Mouse (Mus musculus): ENCODE results near the gene Hras. TPM values are rescaled to one million over a fixed set of nuclear protein-coding genes. Genes with fewer than 3 reads are reported as not detected.

Hras gene
- polyA plus RNA-seq, 1 experiment from 2014 or later: 48.0 TPM

GRCm38 (mm10) chr7:141222126-141222467, 28.3 kb upstream of the Hras start:
- WGBS: 6% methylated on average over 8 of the region's 8 CpGs
- no peak for ATAC-seq (ENCODE audit: insufficient read depth, low FRiP score)
- Histone ChIP-seq H3K36me3 (ENCODE audit: control insufficient read depth, insufficient read depth, low read length) (no peaks in the 10 kb centered on the region), H3K4me1 (ENCODE audit: control insufficient read depth, insufficient read depth, low read length) (peaks cover 49% of the 10 kb centered on the region), H3K9ac (ENCODE audit: low read length) (peak overlapping the region; percentile 66), H3K27me3 (ENCODE audit: control insufficient read depth, insufficient read depth, low read length) (no peaks in the 10 kb centered on the region), H3K27ac (ENCODE audit: low read length) (peak overlapping the region; percentile 95), H3K4me2 (ENCODE audit: low read depth, low read length) (peak overlapping the region; percentile 77), H3K9me3 (replicated peaks; ENCODE audit: control insufficient read depth, low read length) (no peaks in the 10 kb centered on the region), H3K4me3 (replicated peaks; ENCODE audit: low read length) (peak overlapping the region; percentile 27)

- Histone ChIP-seq H3K4me1 (ENCODE audit: control insufficient read depth, insufficient read depth, low read length) (peaks cover 54% of the 10 kb centered on the region), H3K27me3 (ENCODE audit: control insufficient read depth, insufficient read depth, low read length) (no peaks in the 10 kb centered on the region), H3K9ac (ENCODE audit: low read length) (peak overlapping the region; percentile 80), H3K36me3 (ENCODE audit: control insufficient read depth, insufficient read depth, low read length) (no peaks in the 10 kb centered on the region), H3K9me3 (replicated peaks; ENCODE audit: control insufficient read depth, low read length) (no peaks in the 10 kb centered on the region), H3K4me3 (replicated peaks; ENCODE audit: low read length) (peak overlapping the region; percentile 64), H3K4me2 (ENCODE audit: low read depth, low read length) (peak overlapping the region; percentile 77), H3K27ac (ENCODE audit: low read length) (peak overlapping the region; percentile 96)
- peak; percentile 97 for ATAC-seq (ENCODE audit: insufficient read depth, low FRiP score)
- WGBS: 2% methylated on average over 44 of the region's 44 CpGs
These were observed 27.7 kb upstream of the Hras start for GRCm38 (mm10) chr7:141221249-141222125.

- H3K27ac ChIP-seq (ENCODE audit: low read length): peak overlapping the region; percentile 96
- ATAC-seq (ENCODE audit: insufficient read depth, low FRiP score): no peak
- H3K4me2 ChIP-seq (ENCODE audit: low read depth, low read length): peak overlapping the region; percentile 77
- H3K36me3 ChIP-seq (ENCODE audit: control insufficient read depth, insufficient read depth, low read length): no peaks in the 10 kb centered on the region
- no peaks in the 10 kb centered on the region for H3K9me3 ChIP-seq (replicated peaks; ENCODE audit: control insufficient read depth, low read length)
- H3K4me3 ChIP-seq (replicated peaks; ENCODE audit: low read length): peak overlapping the region; percentile 64
- 71% methylated on average over 1 of the region's 1 CpGs for WGBS
- H3K27me3 ChIP-seq (ENCODE audit: control insufficient read depth, insufficient read depth, low read length): no peaks in the 10 kb centered on the region
- peaks cover 58% of the 10 kb centered on the region for H3K4me1 ChIP-seq (ENCODE audit: control insufficient read depth, insufficient read depth, low read length)
- peak overlapping the region; percentile 80 for H3K9ac ChIP-seq (ENCODE audit: low read length)
These were observed 26.6 kb upstream of the Hras start for GRCm38 (mm10) chr7:141220377-141220776.

DNA sequence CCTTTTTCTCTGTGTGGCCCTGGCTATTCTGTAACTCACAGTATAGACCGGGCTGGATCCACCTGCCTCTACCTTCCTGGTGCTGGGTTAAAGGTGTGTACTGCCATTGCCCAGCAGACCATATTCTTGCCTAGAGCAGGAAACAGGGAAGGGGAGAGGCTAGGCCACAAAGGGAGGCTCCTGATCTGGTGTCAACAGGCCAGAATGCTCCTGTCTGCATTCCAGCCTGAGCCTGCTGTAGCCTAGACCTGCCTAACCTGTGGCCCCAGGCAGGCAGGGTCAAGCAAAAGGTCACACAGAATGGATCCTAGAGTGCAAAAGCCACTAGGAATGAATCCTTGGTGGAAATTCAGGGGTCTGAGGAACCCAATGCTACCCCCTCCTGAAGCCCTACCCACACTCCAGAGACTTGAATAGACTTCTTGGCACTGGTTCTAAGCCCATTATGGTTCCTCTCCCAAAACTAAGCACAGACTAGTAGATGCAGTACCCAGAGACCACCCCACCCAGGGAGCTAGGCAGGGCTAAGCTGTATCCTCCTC, 25.8 kb upstream of the Hras start:
- H3K27me3 ChIP-seq (ENCODE audit: control insufficient read depth, insufficient read depth, low read length): no peaks in the 10 kb centered on the region
- no peak for ATAC-seq (ENCODE audit: insufficient read depth, low FRiP score)
- no peak overlapping the region for H3K4me3 ChIP-seq (replicated peaks; ENCODE audit: low read length)
- peak overlapping the region; percentile 77; the same call in 1 of the 2 replicates for H3K4me2 ChIP-seq (ENCODE audit: low read depth, low read length)
- H3K4me1 ChIP-seq (ENCODE audit: control insufficient read depth, insufficient read depth, low read length): peaks cover 65% of the 10 kb centered on the region
- no peaks in the 10 kb centered on the region for H3K9me3 ChIP-seq (replicated peaks; ENCODE audit: control insufficient read depth, low read length)
- H3K27ac ChIP-seq (ENCODE audit: low read length): peak overlapping the region; percentile 96
- H3K36me3 ChIP-seq (ENCODE audit: control insufficient read depth, insufficient read depth, low read length): no peaks in the 10 kb centered on the region
- H3K9ac ChIP-seq (ENCODE audit: low read length): peak overlapping the region; percentile 80; the same call in 1 of the 2 replicates
- 74% methylated on average over 1 of the region's 1 CpGs for WGBS

- Histone ChIP-seq H3K4me2 (ENCODE audit: low read depth, low read length) (peak overlapping the region; percentile 85), H3K4me1 (ENCODE audit: control insufficient read depth, insufficient read depth, low read length) (peaks cover 70% of the 10 kb centered on the region), H3K4me3 (replicated peaks; ENCODE audit: low read length) (peak overlapping the region; percentile 68; the same call in 1 of the 2 replicates), H3K9ac (ENCODE audit: low read length) (peak overlapping the region; percentile 84), H3K9me3 (replicated peaks; ENCODE audit: control insufficient read depth, low read length) (no peaks in the 10 kb centered on the region), H3K27me3 (ENCODE audit: control insufficient read depth, insufficient read depth, low read length) (no peaks in the 10 kb centered on the region), H3K36me3 (ENCODE audit: control insufficient read depth, insufficient read depth, low read length) (no peaks in the 10 kb centered on the region), H3K27ac (ENCODE audit: low read length) (peak overlapping the region; percentile 96)
- ATAC-seq (ENCODE audit: insufficient read depth, low FRiP score): no peak
- 76% methylated on average over 5 of the region's 5 CpGs for WGBS
These were observed 24.8 kb upstream of the Hras start for GRCm38 (mm10) chr7:141218557-141219133.

- Histone ChIP-seq H3K27ac (ENCODE audit: low read length) (peak overlapping the region; percentile 96), H3K9ac (ENCODE audit: low read length) (peak overlapping the region; percentile 84; the same call in 1 of the 2 replicates), H3K4me2 (ENCODE audit: low read depth, low read length) (peak overlapping the region; percentile 85), H3K27me3 (ENCODE audit: control insufficient read depth, insufficient read depth, low read length) (no peaks in the 10 kb centered on the region), H3K4me1 (ENCODE audit: control insufficient read depth, insufficient read depth, low read length) (peaks cover 70% of the 10 kb centered on the region), H3K36me3 (ENCODE audit: control insufficient read depth, insufficient read depth, low read length) (no peaks in the 10 kb centered on the region), H3K4me3 (replicated peaks; ENCODE audit: low read length) (peak overlapping the region; percentile 68), H3K9me3 (replicated peaks; ENCODE audit: control insufficient read depth, low read length) (no peaks in the 10 kb centered on the region)
- ATAC-seq (ENCODE audit: insufficient read depth, low FRiP score): no peak
- WGBS: 60% methylated on average over 3 of the region's 3 CpGs
These were observed 24.3 kb upstream of the Hras start for GRCm38 (mm10) chr7:141218141-141218540.

DNA sequence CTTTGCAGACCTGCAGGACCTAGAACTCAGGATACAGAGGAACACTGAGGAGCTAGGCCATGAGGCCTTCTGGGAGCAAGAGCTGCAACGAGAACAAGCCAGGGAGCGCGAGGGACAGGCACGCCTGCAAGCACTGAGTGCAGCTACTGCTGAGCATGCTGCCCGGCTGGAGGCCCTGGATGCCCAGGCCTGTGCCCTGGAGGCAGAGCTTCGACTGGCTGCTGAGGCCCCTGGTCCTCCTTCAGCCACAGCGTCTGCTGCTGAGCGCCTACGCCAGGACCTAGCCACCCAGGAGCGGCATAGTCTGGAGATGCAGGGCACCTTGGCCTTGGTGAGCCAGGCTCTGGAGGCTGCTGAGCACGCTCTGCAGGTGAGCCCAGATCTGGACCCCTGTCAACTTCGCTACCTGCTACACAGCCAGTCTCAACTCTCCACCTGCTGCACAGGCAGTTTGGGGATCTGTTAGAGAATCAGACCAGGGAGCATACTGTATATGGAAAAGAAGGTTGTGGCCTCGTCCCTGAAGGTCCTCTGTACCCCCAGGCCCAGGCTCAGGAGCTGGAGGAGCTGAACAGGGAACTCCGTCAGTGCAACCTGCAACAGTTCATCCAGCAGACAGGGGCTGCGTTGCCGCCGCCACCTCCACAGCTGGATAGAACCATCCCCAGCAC, 23.7 kb upstream of the Hras start:
- H3K27me3 ChIP-seq (ENCODE audit: control insufficient read depth, insufficient read depth, low read length): no peaks in the 10 kb centered on the region
- H3K9me3 ChIP-seq (replicated peaks; ENCODE audit: control insufficient read depth, low read length): no peaks in the 10 kb centered on the region
- no peak for ATAC-seq (ENCODE audit: insufficient read depth, low FRiP score)
- H3K36me3 ChIP-seq (ENCODE audit: control insufficient read depth, insufficient read depth, low read length): no peaks in the 10 kb centered on the region
- peak overlapping the region; percentile 96 for H3K27ac ChIP-seq (ENCODE audit: low read length)
- peak overlapping the region; percentile 84 for H3K9ac ChIP-seq (ENCODE audit: low read length)
- H3K4me3 ChIP-seq (replicated peaks; ENCODE audit: low read length): peak overlapping the region; percentile 68
- peaks cover 64% of the 10 kb centered on the region for H3K4me1 ChIP-seq (ENCODE audit: control insufficient read depth, insufficient read depth, low read length)
- 82% methylated on average over 17 of the region's 17 CpGs for WGBS
- peak overlapping the region; percentile 85 for H3K4me2 ChIP-seq (ENCODE audit: low read depth, low read length)

- no peaks in the 10 kb centered on the region for H3K36me3 ChIP-seq (ENCODE audit: control insufficient read depth, insufficient read depth, low read length)
- ATAC-seq (ENCODE audit: insufficient read depth, low FRiP score): no peak
- 72% methylated on average over 11 of the region's 11 CpGs for WGBS
- no peaks in the 10 kb centered on the region for H3K9me3 ChIP-seq (replicated peaks; ENCODE audit: control insufficient read depth, low read length)
- peak overlapping the region; percentile 85 for H3K4me2 ChIP-seq (ENCODE audit: low read depth, low read length)
- no peaks in the 10 kb centered on the region for H3K27me3 ChIP-seq (ENCODE audit: control insufficient read depth, insufficient read depth, low read length)
- peak overlapping the region; percentile 84 for H3K9ac ChIP-seq (ENCODE audit: low read length)
- peaks cover 59% of the 10 kb centered on the region for H3K4me1 ChIP-seq (ENCODE audit: control insufficient read depth, insufficient read depth, low read length)
- H3K27ac ChIP-seq (ENCODE audit: low read length): peak overlapping the region; percentile 96
- H3K4me3 ChIP-seq (replicated peaks; ENCODE audit: low read length): peak overlapping the region; percentile 68
These were observed 23.1 kb upstream of the Hras start for GRCm38 (mm10) chr7:141216894-141217293.
